Mouse (Mus musculus) cerebellum, adult (tissue): ENCODE data around the gene Zswim3.

ENCODE experiments used
- ATAC-seq: cut with Nextera tagmentation; 2 replicates; pipeline ENCODE4 v1.9.2; 2017; ENCODE audit warnings: mild to moderate bottlenecking, moderate library complexity, mixed read lengths; ENCODE audit not compliant: insufficient number of reproducible peaks, low FRiP score, low TSS enrichment

Zswim3 gene

GRCm38 (mm10) chr2:164803201-164803920, 1.5 kb upstream of the Zswim3 start:
- no peak for ATAC-seq

DNA sequence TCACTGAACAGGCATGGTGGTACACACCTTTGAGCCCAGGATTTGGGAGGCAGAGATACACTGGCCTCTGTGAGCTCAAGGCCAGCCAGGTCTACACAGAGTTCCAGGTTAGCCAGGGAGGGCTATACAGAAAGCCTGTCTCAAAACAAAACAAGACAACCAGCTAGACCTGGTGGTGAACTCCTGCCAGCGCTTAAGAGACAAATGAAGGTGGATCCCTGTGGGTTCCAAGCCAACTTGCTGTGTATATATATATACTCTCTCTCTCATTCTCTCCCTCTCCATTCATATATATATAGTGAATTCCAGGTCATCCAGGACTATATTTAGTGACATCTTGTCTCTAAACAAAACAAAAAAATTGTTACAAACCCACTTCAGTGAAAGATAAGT, 981 bp upstream of the Zswim3 start:
- no peak for ATAC-seq

GRCm38 (mm10) chr2:164805332-164805718, 427 bp downstream of the Zswim3 start:
- peak; percentile 34; the same call in 1 of the 2 replicates for ATAC-seq

DNA sequence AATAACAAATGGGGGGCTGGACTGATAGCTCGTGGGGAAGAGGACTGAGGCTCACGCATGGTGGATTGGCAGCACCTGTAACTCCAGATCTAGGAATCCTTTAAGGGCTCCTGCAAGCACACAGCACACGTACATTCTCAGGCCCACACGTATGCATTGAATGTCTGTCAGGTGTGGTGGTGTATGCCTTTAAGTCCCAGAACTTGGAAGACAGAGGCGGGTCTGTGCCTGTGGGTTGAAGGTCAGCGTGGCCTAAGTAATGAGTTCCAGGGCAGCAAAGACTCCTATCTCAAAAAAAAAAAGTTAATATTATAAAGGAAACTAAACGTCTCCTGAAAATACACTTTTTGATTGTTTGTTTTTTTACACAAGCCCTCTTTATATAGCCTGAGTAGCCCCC, 1.7 kb downstream of the Zswim3 start:
- no peak for ATAC-seq

GRCm38 (mm10) chr2:164813557-164813956, 8.7 kb downstream of the Zswim3 start:
- ATAC-seq, result no peak

- ATAC-seq, result no peak
These were observed 10.4 kb downstream of the Zswim3 start for GRCm38 (mm10) chr2:164815348-164815747.

DNA sequence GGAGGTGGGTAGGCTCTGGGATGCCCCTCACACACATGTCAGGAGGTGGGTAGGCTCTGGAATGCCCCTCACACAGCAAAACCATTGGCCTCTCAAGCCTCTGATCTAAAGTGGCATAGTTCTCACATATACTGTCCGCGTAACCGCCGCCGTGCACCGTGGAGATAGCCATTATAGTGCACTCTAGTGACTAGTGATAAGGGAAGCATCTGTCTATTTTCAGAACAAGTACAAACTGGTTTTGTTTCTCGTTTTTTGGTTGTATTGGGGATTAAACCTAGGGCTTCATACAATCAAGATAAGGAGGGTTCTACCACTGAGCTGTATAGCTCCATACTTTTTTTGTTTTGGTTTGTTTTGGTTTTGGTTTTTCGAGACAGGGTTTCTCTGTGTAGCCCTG, 10.9 kb downstream of the Zswim3 start:
- ATAC-seq, result no peak

- no peak for ATAC-seq
These were observed 12.3 kb downstream of the Zswim3 start for GRCm38 (mm10) chr2:164817206-164817605.

- ATAC-seq, result no peak
These were observed 12.8 kb downstream of the Zswim3 start for GRCm38 (mm10) chr2:164817703-164818102.

- no peak for ATAC-seq
These were observed 16.2 kb downstream of the Zswim3 start for GRCm38 (mm10) chr2:164821060-164821459.

- peak; percentile 99 for ATAC-seq
These were observed 17.8 kb downstream of the Zswim3 start, which contains the start of gene Zswim1 for GRCm38 (mm10) chr2:164822636-164823165. Zswim1 (plus strand) TSS chr2:164822686.

DNA sequence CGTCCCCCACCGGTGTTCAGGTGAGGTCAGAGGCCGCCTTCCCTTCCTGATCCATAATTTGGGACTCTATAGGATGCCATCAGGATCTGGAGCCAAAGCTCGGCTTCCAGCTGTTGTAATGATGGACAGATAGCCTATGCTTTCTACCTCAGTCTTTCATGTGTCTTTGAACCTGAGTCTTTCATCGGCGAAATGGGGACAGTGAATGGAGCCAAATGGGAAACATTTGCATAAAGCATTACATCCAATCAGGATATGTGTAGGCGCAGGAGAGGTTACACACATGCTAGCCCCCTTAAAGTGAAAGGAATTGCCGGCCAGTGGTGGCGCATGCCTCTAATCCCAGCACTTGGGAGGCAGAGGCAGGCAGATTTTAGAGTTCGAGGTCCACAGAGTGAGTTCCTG, 18.3 kb downstream of the Zswim3 start:
- ATAC-seq, result peak; percentile 27; the same call in 1 of the 2 replicates

GRCm38 (mm10) chr2:164823969-164824368, 19.1 kb downstream of the Zswim3 start:
- no peak for ATAC-seq

GRCm38 (mm10) chr2:164825521-164825920, 20.6 kb downstream of the Zswim3 start:
- no peak for ATAC-seq

GRCm38 (mm10) chr2:164827146-164827850, 22.4 kb downstream of the Zswim3 start:
- ATAC-seq, result no peak

DNA sequence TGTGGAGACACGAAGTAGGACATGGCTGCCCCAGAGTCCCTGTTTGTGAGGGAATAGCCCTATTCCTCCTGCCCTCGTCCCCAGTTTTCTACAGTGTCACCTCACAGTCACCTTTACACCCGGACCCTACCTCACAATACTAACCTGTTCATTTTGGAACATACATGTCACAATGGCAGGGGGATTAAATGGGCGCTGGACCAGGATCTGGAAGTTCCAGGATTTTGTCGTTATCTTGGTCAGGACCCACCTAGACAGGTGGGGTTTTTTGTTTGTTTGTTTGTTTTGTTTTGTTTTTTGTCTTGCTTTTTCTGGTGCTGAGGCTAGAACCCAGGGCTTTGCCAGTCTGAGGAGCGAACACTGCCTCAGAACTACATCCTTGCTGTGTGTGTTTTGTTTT, 23.5 kb downstream of the Zswim3 start, which contains the start of gene Spata25:
Gene Spata25 (minus strand): TSS at position 101 of the 400 bp plus-strand sequence.
- no peak for ATAC-seq

- no peak for ATAC-seq
These were observed 24.2 kb downstream of the Zswim3 start for GRCm38 (mm10) chr2:164829090-164829489.

GRCm38 (mm10) chr2:164831029-164831428, 26.1 kb downstream of the Zswim3 start:
- ATAC-seq, result no peak

DNA sequence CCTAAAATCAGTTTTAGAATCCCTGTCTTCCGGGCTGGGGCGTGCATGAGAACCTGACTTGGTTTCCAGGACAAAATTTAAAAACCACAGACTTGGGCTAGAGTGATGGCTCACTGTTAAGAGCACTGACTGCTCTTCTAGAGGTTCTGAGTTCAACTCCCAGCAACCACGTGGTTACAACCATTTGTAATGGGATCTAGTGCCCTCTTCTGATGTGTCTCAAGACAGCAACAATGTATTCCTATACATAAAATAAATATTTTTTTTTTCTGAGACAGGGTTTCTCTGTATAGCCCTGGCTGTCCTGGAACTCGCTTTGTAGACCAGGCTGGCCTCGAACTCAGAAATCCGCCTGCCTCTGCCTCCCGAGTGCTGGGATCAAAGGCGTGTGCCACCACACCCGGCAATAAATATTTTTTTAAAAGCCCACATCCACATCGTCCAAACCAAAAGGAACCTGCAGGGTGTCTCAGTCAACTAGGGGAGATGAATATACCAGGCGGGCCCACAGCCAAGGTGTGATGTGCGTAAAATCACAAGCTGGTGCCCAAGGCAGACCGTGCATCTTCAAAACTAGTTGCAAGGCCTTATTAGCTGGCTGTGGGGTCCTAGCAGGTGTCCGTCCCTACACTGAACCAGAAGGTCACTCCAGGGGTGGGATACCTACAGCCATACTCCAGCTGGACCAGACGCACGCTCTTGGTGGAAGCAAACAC, 27.3 kb downstream of the Zswim3 start:
- ATAC-seq, result no peak

DNA sequence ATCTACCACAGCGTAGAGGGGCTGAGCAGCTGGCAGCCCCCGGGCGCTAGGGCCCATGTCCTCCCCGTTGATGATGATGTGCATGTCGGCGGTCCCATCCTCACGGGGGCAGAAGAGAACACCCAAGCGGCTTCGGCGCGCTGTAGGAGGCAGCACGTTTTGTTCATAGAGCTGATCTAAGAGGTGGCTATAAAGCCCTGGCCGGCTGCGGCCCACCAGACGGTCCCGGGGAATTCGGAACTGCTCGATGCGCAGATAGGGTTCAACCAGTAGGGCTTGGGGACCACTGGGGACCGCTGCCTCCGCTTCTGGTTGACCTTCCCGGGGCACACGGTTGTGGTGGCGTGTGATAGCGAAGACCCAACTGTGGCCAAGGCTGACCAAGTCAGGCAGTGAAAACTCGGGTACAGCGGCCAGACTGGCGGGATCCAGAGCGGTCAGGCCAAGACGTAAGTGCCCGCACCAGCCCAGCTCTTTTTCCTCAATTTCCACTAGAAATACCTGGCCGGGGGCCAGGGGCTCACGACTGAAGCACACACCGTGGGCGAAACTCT, 27.9 kb downstream of the Zswim3 start, which contains the start of gene Ctsa:
Gene Ctsa (plus strand): TSS at position 126 of the 554 bp plus-strand sequence.
- peak; percentile 45 for ATAC-seq
